Mouse (Mus musculus) megakaryocyte, embryonic 14.5 days (primary cell): ENCODE measurements around the gene Slfn5. TPM values are rescaled to one million over a fixed set of nuclear protein-coding genes. Genes with fewer than 3 reads are reported as not detected.

Experiments used
- H3K27me3 ChIP-seq: replicated peaks from 2 replicates; pipeline ENCODE3; 2012; ENCODE audit warnings: inconsistent platforms
- H3K36me3 ChIP-seq: replicated peaks from 2 replicates; pipeline ENCODE3; 2012; ENCODE audit warnings: low read length, inconsistent platforms, mixed read lengths
- H3K4me1 ChIP-seq: 2 replicates; pipeline ENCODE4 v1.6.1; 2012; ENCODE audit warnings: inconsistent platforms
- H3K4me3 ChIP-seq: replicated peaks from 2 replicates; pipeline ENCODE3; 2012; ENCODE audit warnings: moderate library complexity, mild to moderate bottlenecking, inconsistent platforms
- H3K9me3 ChIP-seq: 2 replicates; pipeline ENCODE4 v1.6.1; 2012; ENCODE audit warnings: inconsistent platforms
- FLI1 ChIP-seq: IDR thresholded peaks from 2 replicates; pipeline ENCODE4 v1.6.1; 2012; ENCODE audit warnings: low read length, inconsistent platforms, mixed read lengths
- GATA1 ChIP-seq: IDR thresholded peaks from 3 replicates; pipeline ENCODE4 v1.6.1; 2012; ENCODE audit warnings: mixed read lengths, low read length, inconsistent platforms, borderline replicate concordance
- polyA plus RNA-seq: library from polyadenylated mRNA; stranded (reverse); fragments of >175 nt; gene quantifications from 2 replicates; pipeline ENCODE4 v1.2.3, GENCODE M21; 2012; ENCODE audit warnings: low replicate concordance; ENCODE audit not compliant: insufficient read depth

Gene Slfn5
- polyA plus RNA-seq, result 1.5 TPM in 1 of 2 replicates, not detected in the other

DNA sequence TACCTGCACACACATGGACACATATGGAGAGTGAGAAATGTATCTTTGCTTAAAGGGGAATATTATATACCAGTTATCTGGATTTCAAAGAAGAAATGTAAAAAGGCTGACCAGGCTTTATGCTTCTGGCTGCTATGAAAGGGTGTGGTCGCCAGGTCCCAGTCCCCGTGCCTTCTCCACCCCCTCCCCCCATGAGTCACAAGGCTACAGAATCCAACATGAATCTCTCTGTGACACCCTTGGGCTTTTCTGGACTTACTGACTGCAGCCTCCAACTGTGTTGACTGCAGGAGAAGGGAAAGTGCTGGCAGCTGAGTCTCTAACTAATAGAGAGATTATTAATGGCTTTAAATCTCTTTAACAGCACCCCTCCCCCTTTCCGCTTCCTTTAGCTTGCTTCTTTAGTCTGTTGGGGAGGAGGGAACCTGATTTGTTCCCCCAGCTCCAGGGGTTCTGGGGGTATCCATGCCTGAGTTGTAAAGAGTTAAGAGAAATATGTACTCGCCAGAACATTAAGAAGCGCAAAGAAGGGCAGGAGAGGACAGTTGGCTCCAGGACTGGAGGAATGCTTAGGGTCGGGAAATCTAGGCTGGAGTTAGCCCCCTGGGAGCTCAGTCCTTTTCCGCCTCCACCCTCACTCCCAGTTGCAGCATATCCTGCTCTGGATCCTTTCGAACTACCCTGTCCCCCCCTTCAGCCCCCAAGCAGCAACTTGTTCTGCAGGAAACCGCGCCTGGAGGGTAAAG is at the start of gene Slfn5:
Gene Slfn5, plus strand, starts transcription at position 614 of the 746 bp plus-strand sequence.
- Histone ChIP-seq H3K27me3 (peaks cover 81% of the 10 kb centered on the region), H3K36me3 (no peaks in the 10 kb centered on the region), H3K4me3 (peak within 1 kb of the TSS; percentile 90), H3K9me3 (no peaks in the 10 kb centered on the region), H3K4me1 (peaks cover 23% of the 10 kb centered on the region)
- TF ChIP-seq GATA1 (no peak), FLI1 (no peak)

DNA sequence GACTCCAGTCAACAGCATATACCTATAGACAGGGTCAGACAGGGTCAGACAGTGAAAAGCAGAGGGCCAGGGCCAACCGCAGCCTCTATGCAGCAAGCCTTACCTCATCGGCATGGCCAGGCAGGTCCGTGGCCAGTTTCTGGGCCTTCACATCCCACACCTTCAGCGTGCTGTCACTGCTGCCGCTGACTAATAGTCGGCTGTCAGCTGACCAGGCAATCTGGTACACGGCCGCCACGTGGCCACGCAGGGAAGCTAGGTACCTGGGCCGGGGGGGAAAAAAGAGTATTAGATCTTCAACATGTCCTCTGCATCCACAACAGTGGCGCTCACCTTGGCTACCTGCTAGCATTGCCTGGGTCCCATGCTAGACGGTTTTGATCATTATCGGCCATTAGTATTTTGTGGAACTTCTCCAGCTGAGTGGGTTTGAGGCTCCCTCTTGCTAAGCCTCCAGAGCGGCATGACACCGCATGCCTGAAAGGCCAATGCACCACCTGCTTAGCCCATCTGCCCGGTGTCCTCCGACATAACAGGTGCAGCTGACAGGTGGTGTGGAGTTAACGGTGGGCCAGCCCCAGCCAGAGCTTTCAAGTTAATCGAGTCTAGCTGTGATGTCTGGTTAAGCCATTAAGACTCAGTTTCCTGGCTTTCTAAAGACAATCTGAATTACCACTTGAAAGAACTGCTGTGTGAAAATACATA is 49.4 kb upstream of the Slfn5 start:
- H3K27me3 ChIP-seq, result no peaks in the 10 kb centered on the region
- H3K4me1 ChIP-seq, result peaks cover 22% of the 10 kb centered on the region
- TF ChIP-seq FLI1 (no peak), GATA1 (no peak)
- no peaks in the 10 kb centered on the region for H3K9me3 ChIP-seq
- peaks cover 92% of the 10 kb centered on the region for H3K36me3 ChIP-seq
- H3K4me3 ChIP-seq, result no peak overlapping the region

DNA sequence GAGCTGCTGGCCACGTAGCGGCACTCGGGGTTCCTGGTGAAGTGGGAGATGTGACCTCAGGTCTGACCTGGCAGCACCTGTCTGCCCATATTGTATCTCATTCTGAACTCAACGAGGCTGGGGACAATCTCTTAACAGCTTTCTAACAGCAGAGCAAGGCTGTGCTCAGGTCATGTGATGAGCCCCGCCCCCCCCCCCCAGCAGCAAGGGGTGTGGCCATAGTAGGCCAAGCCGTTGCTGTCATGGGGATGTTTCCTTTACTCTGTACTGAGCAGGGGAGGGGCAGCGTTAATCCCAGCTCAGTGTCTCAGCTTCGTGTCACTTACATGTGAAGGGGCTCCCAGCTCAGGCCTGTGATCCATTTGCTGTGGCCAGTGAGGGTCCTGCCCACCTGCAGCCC is 46.2 kb upstream of the Slfn5 start:
- no peak for TF ChIP-seq GATA1
- TF ChIP-seq FLI1, result no peak
- Histone ChIP-seq H3K36me3 (peaks cover 66% of the 10 kb centered on the region), H3K27me3 (peaks cover 3% of the 10 kb centered on the region), H3K4me1 (peaks cover 26% of the 10 kb centered on the region), H3K9me3 (no peaks in the 10 kb centered on the region), H3K4me3 (no peak overlapping the region)

DNA sequence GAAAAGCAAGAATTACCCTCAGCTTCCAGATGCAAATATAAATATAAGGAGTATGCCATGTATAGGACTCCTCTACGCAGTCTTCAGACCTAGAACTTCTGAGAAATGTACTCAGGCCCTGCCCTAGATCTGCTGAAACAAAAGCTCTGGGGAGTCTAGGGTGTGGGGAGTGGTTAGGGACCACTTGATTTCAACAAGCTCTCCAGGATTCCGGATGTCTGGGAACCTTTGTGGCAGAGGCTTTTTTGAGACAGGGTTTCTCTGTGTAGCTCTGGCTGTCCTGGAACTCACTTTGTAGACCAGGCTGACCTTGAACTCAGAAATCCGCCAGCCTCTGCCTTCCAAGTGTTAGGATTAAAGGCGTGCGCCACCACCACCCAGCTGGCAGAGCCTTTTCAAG is 45.3 kb upstream of the Slfn5 start:
- Histone ChIP-seq H3K27me3 (peaks cover 12% of the 10 kb centered on the region), H3K9me3 (no peaks in the 10 kb centered on the region), H3K4me3 (no peak overlapping the region), H3K36me3 (peaks cover 57% of the 10 kb centered on the region), H3K4me1 (peaks cover 26% of the 10 kb centered on the region)
- TF ChIP-seq FLI1 (no peak), GATA1 (no peak)

DNA sequence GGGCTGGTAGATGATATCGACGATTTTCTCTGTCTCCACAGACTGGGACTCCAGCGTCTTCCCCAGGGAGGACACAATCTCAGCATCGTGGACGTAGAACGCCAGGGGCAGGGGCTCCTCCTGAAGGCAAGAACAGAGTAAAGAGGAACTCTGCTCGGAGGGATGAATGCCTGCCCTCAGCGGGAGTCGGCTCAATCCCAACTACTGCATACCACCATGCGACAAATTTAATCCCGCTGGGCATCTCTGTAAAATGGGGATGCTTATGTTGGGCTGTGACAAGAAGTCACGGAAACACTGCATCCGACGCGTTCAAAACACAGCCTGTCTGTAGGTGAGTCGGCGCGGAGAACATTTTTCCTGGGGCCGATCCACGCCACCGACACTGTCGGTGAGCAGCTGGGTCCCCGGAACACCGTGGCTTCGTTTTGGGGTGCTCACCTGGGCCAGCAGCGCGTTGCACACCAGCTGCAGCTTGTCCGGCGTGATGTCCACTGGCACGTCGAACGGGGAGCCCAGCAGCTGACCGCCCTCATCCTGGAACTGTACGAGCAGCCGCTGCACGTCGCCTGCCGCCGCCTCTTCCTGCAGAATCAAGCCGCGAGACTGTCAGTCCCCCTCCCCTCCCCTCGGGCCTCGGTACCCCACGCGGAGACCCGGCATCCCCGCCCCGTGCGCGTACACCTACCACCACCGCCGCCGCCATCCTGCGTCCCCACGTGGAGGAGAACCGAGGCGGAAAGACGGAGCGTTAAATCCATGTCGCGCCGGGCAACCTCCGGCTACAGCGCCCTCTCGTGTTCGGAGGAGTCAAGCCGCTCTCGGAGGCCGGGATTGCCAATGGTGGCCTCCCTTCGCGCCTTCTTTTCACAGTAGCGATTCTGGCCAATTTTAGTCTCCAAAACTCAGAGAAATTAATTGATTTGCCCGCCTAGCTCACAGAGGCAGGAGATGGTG is 43.2 kb upstream of the Slfn5 start, which contains the start of gene Nle1:
Gene Nle1, minus strand, starts transcription at position 761 of the 957 bp plus-strand sequence.
- TF ChIP-seq GATA1, result no peak
- no peak for TF ChIP-seq FLI1
- peaks cover 26% of the 10 kb centered on the region for H3K4me1 ChIP-seq
- no peaks in the 10 kb centered on the region for H3K9me3 ChIP-seq
- H3K4me3 ChIP-seq, result peak within 1 kb of the TSS; percentile 99
- peaks cover 28% of the 10 kb centered on the region for H3K27me3 ChIP-seq
- H3K36me3 ChIP-seq, result peaks cover 36% of the 10 kb centered on the region

DNA sequence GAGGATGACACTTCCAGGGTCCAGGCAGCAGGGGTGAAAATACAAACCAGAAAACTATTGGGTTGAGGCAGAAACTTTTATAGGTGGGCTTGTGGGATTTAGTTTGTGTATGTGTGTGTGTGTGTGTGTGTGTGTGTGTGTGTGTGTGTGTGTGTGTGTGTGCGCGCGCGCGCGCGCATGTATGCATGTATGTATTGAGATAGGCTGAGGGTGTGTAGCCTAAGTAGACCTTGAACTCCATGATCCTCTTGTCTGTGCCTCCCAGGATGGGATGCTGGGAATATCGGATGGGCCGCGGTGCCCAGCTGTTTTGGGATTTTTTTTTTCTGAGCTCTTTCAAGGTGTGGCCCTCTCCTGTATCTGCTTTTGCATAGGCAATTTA is 42.5 kb upstream of the Slfn5 start:
- no peak for TF ChIP-seq GATA1
- peaks cover 26% of the 10 kb centered on the region for H3K4me1 ChIP-seq
- peaks cover 34% of the 10 kb centered on the region for H3K27me3 ChIP-seq
- H3K9me3 ChIP-seq, result no peaks in the 10 kb centered on the region
- peak overlapping the region; percentile 99 for H3K4me3 ChIP-seq
- peaks cover 30% of the 10 kb centered on the region for H3K36me3 ChIP-seq

DNA sequence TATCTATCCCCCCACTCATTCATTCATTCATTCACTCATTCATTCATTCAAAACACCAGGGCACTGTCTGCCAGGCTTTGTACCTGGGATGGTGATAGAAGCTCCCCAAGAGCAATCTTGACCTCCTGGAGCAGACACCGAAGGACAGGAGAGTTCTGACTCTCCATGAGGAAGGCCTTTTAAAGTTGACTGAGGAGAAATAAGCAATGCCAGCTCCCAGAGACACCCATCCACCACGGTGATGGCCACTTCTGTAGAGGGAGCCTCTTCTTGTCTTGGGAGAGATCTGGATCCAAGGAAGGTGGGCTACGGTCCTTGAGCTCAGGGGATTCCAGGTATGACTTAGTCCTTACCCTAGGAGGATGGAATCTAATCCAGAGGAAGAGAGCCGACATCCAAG is 40.9 kb upstream of the Slfn5 start, which contains the start of gene Unc45b:
Gene Unc45b, plus strand, starts transcription at position 301 of the 400 bp plus-strand sequence.
- peaks cover 45% of the 10 kb centered on the region for H3K27me3 ChIP-seq
- peaks cover 13% of the 10 kb centered on the region for H3K36me3 ChIP-seq
- no peak within 1 kb of the TSS for H3K4me3 ChIP-seq
- H3K4me1 ChIP-seq, result peaks cover 31% of the 10 kb centered on the region
- H3K9me3 ChIP-seq, result no peaks in the 10 kb centered on the region
- no peak for TF ChIP-seq GATA1
- no peak for TF ChIP-seq FLI1

DNA sequence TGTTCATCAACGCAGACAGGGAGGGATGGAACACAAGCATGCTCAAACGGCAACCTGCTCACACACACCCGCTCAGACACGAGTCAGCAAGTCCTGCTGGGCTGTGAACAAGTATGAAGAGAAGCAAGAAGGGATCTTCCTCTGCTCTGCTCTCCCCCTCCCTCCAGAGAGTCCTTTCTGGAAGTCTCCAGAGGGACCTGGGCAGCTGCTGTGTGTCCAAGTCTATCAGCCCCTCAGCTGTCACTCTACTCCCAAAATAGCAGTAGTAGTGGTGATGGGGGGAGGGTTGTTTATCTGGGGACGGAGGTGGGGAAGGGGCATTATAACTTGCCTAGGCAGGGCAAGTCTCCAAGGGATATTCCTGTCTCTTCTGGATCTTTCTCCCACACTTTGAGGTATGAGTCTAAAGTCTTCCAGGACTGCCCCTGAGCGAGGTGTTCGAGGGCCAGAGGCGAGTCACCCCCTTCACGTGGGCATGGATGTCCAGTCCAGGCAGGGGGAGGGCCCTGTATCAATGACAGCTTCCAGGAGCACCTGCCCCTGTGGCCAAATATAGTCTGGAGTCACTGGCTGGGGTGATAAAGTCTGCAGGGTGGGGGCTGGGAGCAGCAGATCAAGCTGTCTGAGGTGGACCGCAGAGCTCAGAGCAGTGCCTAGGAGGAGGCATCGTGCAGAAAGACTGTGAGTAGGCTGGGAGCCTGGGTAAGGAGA is 40.3 kb upstream of the Slfn5 start:
- TF ChIP-seq FLI1 (no peak), GATA1 (no peak)
- Histone ChIP-seq H3K9me3 (no peaks in the 10 kb centered on the region), H3K4me3 (no peak overlapping the region), H3K27me3 (peaks cover 45% of the 10 kb centered on the region), H3K36me3 (peaks cover 7% of the 10 kb centered on the region), H3K4me1 (peaks cover 28% of the 10 kb centered on the region)

DNA sequence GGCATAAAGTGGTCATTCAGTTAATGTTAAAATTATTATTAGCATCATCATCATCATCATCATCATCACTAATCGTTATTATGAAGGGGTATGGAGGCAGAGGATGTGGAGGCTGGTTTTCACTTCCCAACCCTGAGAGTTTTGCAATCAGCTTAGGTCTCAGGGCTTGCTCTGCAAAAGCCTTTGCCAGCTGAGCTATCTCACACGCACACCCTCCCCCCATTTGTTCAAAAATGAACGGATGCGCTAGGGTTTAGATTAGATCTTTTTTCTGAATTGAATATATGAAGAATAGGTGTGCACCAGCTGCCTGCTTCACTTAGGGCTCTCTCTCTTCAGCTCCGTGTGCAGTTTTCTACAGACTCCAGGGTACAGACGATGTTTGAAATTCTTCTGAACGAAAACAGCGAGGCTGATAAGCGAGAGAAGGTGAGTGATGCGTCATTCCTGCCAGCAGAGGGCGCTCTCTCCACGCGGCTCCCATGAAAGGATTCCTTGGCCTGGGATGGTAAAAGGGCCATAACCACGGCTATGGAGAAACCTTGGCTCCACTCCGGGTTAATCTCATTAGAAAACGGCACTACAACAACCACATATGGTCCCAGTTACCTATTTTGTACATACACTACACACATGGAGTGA is 36.3 kb upstream of the Slfn5 start:
- Histone ChIP-seq H3K27me3 (peaks cover 65% of the 10 kb centered on the region), H3K4me1 (peaks cover 8% of the 10 kb centered on the region), H3K36me3 (no peaks in the 10 kb centered on the region), H3K9me3 (no peaks in the 10 kb centered on the region), H3K4me3 (peak overlapping the region; percentile 81)
- TF ChIP-seq GATA1 (no peak), FLI1 (no peak)
